In the genomic region with DNA sequence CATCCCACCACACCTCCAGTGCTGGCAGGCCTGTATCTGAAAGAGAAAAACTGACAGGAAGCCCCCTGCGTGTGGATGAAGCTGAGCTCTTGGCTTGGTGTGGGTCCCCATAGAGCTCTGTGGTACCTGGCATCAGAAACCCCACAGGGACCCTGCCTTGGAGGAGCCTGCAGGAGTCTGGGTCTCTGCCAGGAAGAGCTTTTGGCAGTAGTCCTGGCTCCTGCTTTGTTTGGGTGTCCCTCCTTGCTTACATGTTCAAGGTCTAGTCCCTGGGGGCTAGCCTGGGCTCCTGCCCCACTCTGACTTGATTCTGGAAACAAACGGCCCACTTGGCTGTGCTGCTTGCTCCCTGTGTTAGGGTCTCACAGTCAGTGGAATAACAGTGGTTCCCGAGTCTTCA, we compare ENCODE assay signal across 25 mouse cellular contexts.
DNase-seq lines count a peak whose midpoint lies in the region; ATAC-seq and TF ChIP-seq lines count a peak whose summit lies in the region.
"Had no signal": no experiment of that assay in that cellular context is flagged by ENCODE, and none has a peak within 500 bp of the region (broad histone marks: within the 10 kb centered on the region; RNA-seq: fewer than 3 reads in every experiment).

No protein-coding gene starts in this region.

- no peak for TF ChIP-seq POLR2A in kidney, adult 2 months (IDR thresholded peaks at IDR 0.05; ENCODE audit: low read depth, low read length)

- ATAC-seq in kidney, embryonic 14.5 days (ENCODE audit: low FRiP score, low TSS enrichment) = no peak
- ATAC-seq: forebrain, embryonic 16.5 days; inflammation-experienced regulatory T-cells, adult 6 months; midbrain, embryonic 13.5 days had no signal

- no peak overlapping the region for H3K27ac ChIP-seq in kidney, adult 2 months (ENCODE audit: insufficient read depth, low read depth, low read length)
- H3K27ac ChIP-seq in kidney, embryonic 14.5 days (ENCODE audit: low read depth, low read length) = no peak overlapping the region
- H3K27ac ChIP-seq: heart, embryonic 15.5 days; kidney, postnatal 0 days; liver, embryonic 14.5 days; macrophage; midbrain, embryonic 13.5 days; stomach, embryonic 15.5 days had no signal

- H3K9me3 ChIP-seq in kidney, embryonic 14.5 days (ENCODE audit: control insufficient read depth, low read length) = no peaks in the 10 kb centered on the region
- H3K9me3 ChIP-seq: embryonic facial prominence, embryonic 12.5 days; heart, embryonic 15.5 days; midbrain, embryonic 13.5 days; stomach, embryonic 15.5 days had no signal

- H3K4me3 ChIP-seq in kidney, adult 2 months (ENCODE audit: insufficient read depth, low read depth, low read length) = no peak overlapping the region
- no peak overlapping the region for H3K4me3 ChIP-seq in kidney, embryonic 14.5 days (ENCODE audit: low read length)
- H3K4me3 ChIP-seq: embryonic facial prominence, embryonic 12.5 days; heart, embryonic 15.5 days; midbrain, embryonic 13.5 days; stomach, embryonic 15.5 days had no signal

- 67% methylated on average over 3 of the region's 3 CpGs for WGBS in kidney, adult 2 months
- WGBS in kidney, embryonic 14.5 days = 69% methylated on average over 3 of the region's 3 CpGs

- no peak for TF ChIP-seq CTCF in kidney, adult 2 months (conservative IDR thresholded peaks at IDR 0.05; ENCODE audit: insufficient read depth, insufficient read length, low read depth, low read length)

- H3K4me2 ChIP-seq in kidney, embryonic 14.5 days (replicated peaks; ENCODE audit: low read depth, low read length) = no peak overlapping the region
- H3K4me2 ChIP-seq: embryonic facial prominence, embryonic 12.5 days; heart, embryonic 15.5 days; hindbrain, embryonic 14.5 days; midbrain, embryonic 13.5 days; stomach, embryonic 15.5 days had no signal

- DNase-seq in adrenal gland, postnatal 10 days = peak; percentile 81
- no peak for DNase-seq in adrenal gland, adult 18-20 months (ENCODE audit: low spot score in 2 of 2)
- peak; percentile 85 for DNase-seq in heart, adult 11 months
- DNase-seq in heart, adult 8-10 months (ENCODE audit: low spot score) = no peak
- DNase-seq in kidney, adult 2 months = peak; percentile 17
- DNase-seq in kidney, adult 8-10 months = no peak
- DNase-seq in adrenal gland, postnatal 25 days = peak; percentile 39
- DNase-seq: cerebellum, adult 9-10 months; embryo, embryonic 11 days; kidney, adult 11 months; kidney, postnatal 4 days; liver; lung, adult 2 months; lung, postnatal 10 days had no signal

- no peaks in the 10 kb centered on the region for H3K27me3 ChIP-seq in kidney, adult 2 months (replicated peaks; ENCODE audit: control insufficient read depth, insufficient read depth, low read length)
- H3K27me3 ChIP-seq in kidney, embryonic 14.5 days (ENCODE audit: control insufficient read depth, insufficient read depth, low read length) = no peaks in the 10 kb centered on the region
- H3K27me3 ChIP-seq: embryonic facial prominence, embryonic 12.5 days; heart, embryonic 15.5 days; midbrain, embryonic 13.5 days; stomach, embryonic 15.5 days had no signal

- H3K4me1 ChIP-seq in kidney, adult 2 months (ENCODE audit: control insufficient read depth, insufficient read depth, low read length) = no peaks in the 10 kb centered on the region
- H3K4me1 ChIP-seq in kidney, embryonic 14.5 days (ENCODE audit: control insufficient read depth, insufficient read depth, low read length) = no peaks in the 10 kb centered on the region
- H3K4me1 ChIP-seq: stomach, embryonic 15.5 days had no signal

- no peak overlapping the region for H3K9ac ChIP-seq in kidney, embryonic 14.5 days (ENCODE audit: low read depth, low read length)
- H3K9ac ChIP-seq: embryonic facial prominence, embryonic 12.5 days; heart, embryonic 15.5 days; hindbrain, embryonic 14.5 days; liver, embryonic 14.5 days; midbrain, embryonic 13.5 days; stomach, embryonic 15.5 days had no signal

- no peaks in the 10 kb centered on the region for H3K36me3 ChIP-seq in kidney, adult 2 months (ENCODE audit: control insufficient read depth, insufficient read depth, low read length)
- H3K36me3 ChIP-seq in kidney, embryonic 14.5 days (ENCODE audit: control insufficient read depth, insufficient read depth, low read length) = no peaks in the 10 kb centered on the region
- H3K36me3 ChIP-seq: embryonic facial prominence, embryonic 12.5 days; heart, embryonic 15.5 days; midbrain, embryonic 13.5 days; stomach, embryonic 15.5 days had no signal

Comparison
In these comparisons a context has a peak if more than half of its experiments do, and no peak if none do; other contexts are left out.
1. DNase-seq: peak in adrenal gland, postnatal 10 days (single experiment), heart, adult 11 months (single experiment), kidney, adult 2 months (single experiment) and adrenal gland, postnatal 25 days (single experiment); none in adrenal gland, adult 18-20 months (0 of 2), heart, adult 8-10 months (single experiment) and kidney, adult 8-10 months (0 of 2).